Mouse (Mus musculus): ENCODE data around the gene Ccl22. TPM values are rescaled to one million over a fixed set of nuclear protein-coding genes. Genes with fewer than 3 reads are reported as not detected.

The Ccl22 gene
- polyA plus RNA-seq, 1 experiment from 2014 or later: not detected

DNA sequence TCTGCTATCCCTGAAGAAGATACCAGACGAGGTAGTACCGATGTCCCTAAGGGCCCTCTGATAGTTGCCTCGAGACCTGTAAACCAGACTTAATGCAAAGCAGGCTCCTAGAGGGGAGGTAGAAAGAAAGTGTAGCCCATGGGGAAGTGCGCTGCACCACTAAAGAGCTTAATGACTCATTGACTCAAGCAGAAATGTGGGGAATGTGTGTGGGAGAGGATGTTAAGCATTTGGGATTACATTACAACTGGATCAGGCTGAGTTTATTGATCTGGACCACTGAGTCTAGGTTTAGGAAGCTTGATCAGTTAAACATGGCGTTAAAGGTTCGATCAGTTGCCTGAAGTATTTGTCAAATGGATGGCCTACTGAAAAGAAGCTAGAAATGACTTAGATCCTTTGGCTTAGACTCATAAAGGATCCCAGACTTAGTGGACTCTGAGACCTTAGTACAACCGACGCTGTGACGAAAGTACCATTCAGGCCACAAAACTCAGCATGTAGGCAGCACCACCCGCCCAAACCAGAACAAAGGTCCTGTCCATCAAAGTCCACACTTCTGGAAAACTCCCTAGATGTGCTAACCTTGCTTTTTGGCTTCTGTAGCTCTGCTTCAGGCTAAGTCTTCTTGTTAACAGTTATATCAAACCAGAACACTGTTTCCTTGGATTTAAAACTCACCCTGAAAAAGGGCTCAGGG, 44.0 kb downstream of the Ccl22 start:
- Histone ChIP-seq H3K4me1 (replicated peaks) (peaks cover 14% of the 10 kb centered on the region), H3K36me3 (no peaks in the 10 kb centered on the region), H3K4me3 (no peak overlapping the region), H3K4me2 (no peak overlapping the region), H3K27ac (ENCODE audit: poor library complexity, severe bottlenecking) (no peak overlapping the region), H3K9me3 (replicated peaks) (no peaks in the 10 kb centered on the region), H3K27me3 (replicated peaks) (0 out of 2 replicates have a peak, but pooled peaks cover 4% of the 10 kb centered on the region), H3K9ac (no peak overlapping the region)
- 77% methylated on average over 10 of the region's 10 CpGs for WGBS
- no peak for ATAC-seq (ENCODE audit: insufficient number of reproducible peaks, low FRiP score)

DNA sequence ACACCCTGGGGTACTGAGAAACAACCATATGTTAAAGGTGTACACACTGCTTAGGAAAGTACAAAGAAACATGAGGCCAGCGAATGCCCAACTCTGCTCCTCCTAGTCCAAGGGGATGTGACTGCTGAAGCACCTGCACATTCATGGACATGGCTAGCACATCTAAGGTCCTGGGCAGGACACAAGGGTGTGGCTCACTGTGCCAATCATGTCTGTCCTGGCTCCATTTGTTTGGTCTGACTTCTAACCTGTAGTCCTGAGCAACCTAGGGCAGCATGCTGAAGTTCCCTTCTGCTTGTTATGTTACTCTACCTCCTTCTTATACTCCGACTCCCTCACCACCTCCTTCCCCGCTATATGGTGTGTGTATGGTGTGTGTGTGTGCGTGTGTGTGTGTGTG, 49.0 kb downstream of the Ccl22 start:
- Histone ChIP-seq H3K36me3 (no peaks in the 10 kb centered on the region), H3K4me3 (no peak overlapping the region), H3K9me3 (replicated peaks) (no peaks in the 10 kb centered on the region), H3K4me2 (no peak overlapping the region), H3K27me3 (replicated peaks) (0 out of 2 replicates have a peak, but pooled peaks cover 4% of the 10 kb centered on the region), H3K9ac (no peak overlapping the region), H3K4me1 (replicated peaks) (no peaks in the 10 kb centered on the region), H3K27ac (ENCODE audit: poor library complexity, severe bottlenecking) (no peak overlapping the region)
- no peak for ATAC-seq (ENCODE audit: insufficient number of reproducible peaks, low FRiP score)
- WGBS: 87% methylated on average over 4 of the region's 4 CpGs

DNA sequence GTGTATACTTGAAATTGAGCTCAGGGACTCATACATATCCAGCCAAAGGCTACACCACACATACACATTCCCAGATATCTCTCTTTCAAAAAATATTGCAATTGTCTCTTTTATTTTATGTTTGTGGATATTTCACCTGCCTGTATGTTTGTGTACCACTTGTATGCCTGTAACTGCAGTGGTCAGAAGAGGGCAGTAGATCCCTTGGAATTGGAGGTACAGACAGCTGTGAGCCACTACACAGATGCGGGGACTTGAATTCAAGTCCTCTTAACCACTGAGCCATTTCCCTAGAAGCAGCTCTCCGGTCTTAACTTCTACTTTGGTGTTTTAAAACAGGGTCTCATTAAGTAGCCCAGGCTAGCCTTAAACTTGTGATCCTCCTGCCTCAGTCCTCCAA, 49.4 kb downstream of the Ccl22 start:
- Histone ChIP-seq H3K4me1 (replicated peaks) (no peaks in the 10 kb centered on the region), H3K4me3 (no peak overlapping the region), H3K36me3 (no peaks in the 10 kb centered on the region), H3K4me2 (no peak overlapping the region), H3K27me3 (replicated peaks) (0 out of 2 replicates have a peak, but pooled peaks cover 4% of the 10 kb centered on the region), H3K27ac (ENCODE audit: poor library complexity, severe bottlenecking) (no peak overlapping the region), H3K9me3 (replicated peaks) (no peaks in the 10 kb centered on the region), H3K9ac (no peak overlapping the region)
- no peak for ATAC-seq (ENCODE audit: insufficient number of reproducible peaks, low FRiP score)
- 90% methylated on average over 2 of the region's 2 CpGs for WGBS

DNA sequence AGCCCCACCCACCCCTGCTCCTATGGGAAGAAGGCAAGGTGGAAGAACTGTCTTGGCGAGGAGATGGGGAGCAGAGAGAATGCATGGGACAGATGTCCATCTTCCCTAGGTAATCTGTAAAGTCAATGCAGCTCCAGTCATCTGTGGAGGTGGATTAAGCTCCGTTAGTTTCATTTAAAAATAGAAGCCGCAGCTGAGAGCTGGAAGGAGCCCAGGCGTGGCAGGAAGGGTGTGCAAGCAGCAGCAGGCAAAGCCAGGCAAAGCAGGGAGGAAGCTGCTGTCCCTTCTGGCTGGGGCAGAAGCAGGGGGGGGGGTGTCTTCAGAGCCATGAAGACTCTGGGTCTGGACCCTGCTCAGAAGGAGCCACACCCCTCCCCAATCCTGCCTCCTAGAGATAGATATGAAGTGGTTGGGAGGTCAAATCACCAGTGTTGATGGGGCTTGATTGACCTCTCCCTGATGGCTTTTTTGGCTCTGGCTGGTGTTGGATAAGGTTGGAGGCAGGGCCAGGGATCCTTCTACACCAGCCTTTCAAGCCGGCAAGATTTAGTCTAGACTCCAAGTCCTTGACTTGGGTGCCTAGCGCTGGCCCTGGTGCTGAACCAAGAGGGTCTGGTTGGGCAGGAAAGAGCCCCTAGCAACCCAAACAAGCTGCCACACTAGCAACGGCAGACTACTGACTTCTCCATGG, 55.0 kb downstream of the Ccl22 start:
- no peaks in the 10 kb centered on the region for H3K9me3 ChIP-seq (replicated peaks)
- no peak overlapping the region for H3K27ac ChIP-seq (ENCODE audit: poor library complexity, severe bottlenecking)
- no peak for ATAC-seq (ENCODE audit: insufficient number of reproducible peaks, low FRiP score)
- 0 out of 2 replicates have a peak, but pooled peaks cover 8% of the 10 kb centered on the region for H3K27me3 ChIP-seq (replicated peaks)
- H3K36me3 ChIP-seq: no peaks in the 10 kb centered on the region
- peaks cover 36% of the 10 kb centered on the region for H3K4me1 ChIP-seq (replicated peaks)
- H3K4me2 ChIP-seq: no peak overlapping the region
- H3K9ac ChIP-seq: no peak overlapping the region
- no peak overlapping the region for H3K4me3 ChIP-seq
- 52% methylated on average over 7 of the region's 7 CpGs for WGBS

Other genes with a start within 250 kb of the Ccl22 start
- 7.0 and 7.7 TPM in 2 replicates for gene Cpne2, start 212.6 kb upstream of the Ccl22 start, polyA plus RNA-seq (2016; fragmentation: Nextera tagmentation; extraction: Ambion mirVana)
- 25.4 and 26.0 TPM in 2 replicates for gene Rspry1, start 143.7 kb upstream of the Ccl22 start, polyA plus RNA-seq (2016; fragmentation: Nextera tagmentation; extraction: Ambion mirVana)
- 44.9 and 48.1 TPM in 2 replicates for gene Fam192a, start 143.6 kb upstream of the Ccl22 start, polyA plus RNA-seq (2016; fragmentation: Nextera tagmentation; extraction: Ambion mirVana)
- 129 and 142 TPM in 2 replicates for gene Arl2bp, start 79.0 kb upstream of the Ccl22 start, polyA plus RNA-seq (2016; fragmentation: Nextera tagmentation; extraction: Ambion mirVana)
- 0.13 TPM in 1 of 2 replicates, not detected in the other for gene Pllp, start 49.3 kb upstream of the Ccl22 start, polyA plus RNA-seq (2016; fragmentation: Nextera tagmentation; extraction: Ambion mirVana)
- 13.1 and 15.2 TPM in 2 replicates for gene Cx3cl1, start 26.4 kb downstream of the Ccl22 start, polyA plus RNA-seq (2016; fragmentation: Nextera tagmentation; extraction: Ambion mirVana)
- gene Ccl17, start 64.9 kb downstream of the Ccl22 start, polyA plus RNA-seq (2016; fragmentation: Nextera tagmentation; extraction: Ambion mirVana): 0.75 TPM in 1 of 2 replicates, not detected in the other
- 118 and 121 TPM in 2 replicates for gene Coq9, start 92.7 kb downstream of the Ccl22 start, polyA plus RNA-seq (2016; fragmentation: Nextera tagmentation; extraction: Ambion mirVana)
- gene Ciapin1, start 92.8 kb downstream of the Ccl22 start, polyA plus RNA-seq (2016; fragmentation: Nextera tagmentation; extraction: Ambion mirVana): 102 and 109 TPM in 2 replicates
- gene Polr2c, start 111.9 kb downstream of the Ccl22 start, polyA plus RNA-seq (2016; fragmentation: Nextera tagmentation; extraction: Ambion mirVana): 122 and 126 TPM in 2 replicates
- 53.3 and 54.2 TPM in 2 replicates for gene Dok4, start 130.7 kb downstream of the Ccl22 start, polyA plus RNA-seq (2016; fragmentation: Nextera tagmentation; extraction: Ambion mirVana)
- gene Ccdc102a, start 172.5 kb downstream of the Ccl22 start, polyA plus RNA-seq (2016; fragmentation: Nextera tagmentation; extraction: Ambion mirVana): 26.2 and 28.2 TPM in 2 replicates
- gene Adgrg5, start 178.1 kb downstream of the Ccl22 start, polyA plus RNA-seq (2016; fragmentation: Nextera tagmentation; extraction: Ambion mirVana): 0.09 TPM in 1 of 2 replicates, not detected in the other
- gene Adgrg1, start 229.2 kb downstream of the Ccl22 start, polyA plus RNA-seq (2016; fragmentation: Nextera tagmentation; extraction: Ambion mirVana): 4.9 and 6.0 TPM in 2 replicates